Mouse (Mus musculus) layer of hippocampus, postnatal 36 days (tissue): ENCODE measurements around the gene Kcnrg. TPM values are rescaled to one million over a fixed set of nuclear protein-coding genes. Genes with fewer than 3 reads are reported as not detected.
"Not testable (repeated sequence)": the region's sequence is repeated elsewhere in the genome, so short reads cannot be mapped to it uniquely, and the experiment has no call there.

ENCODE experiments used
- DNase-seq, 2 experiments: peaks; one replicate each; pipeline ENCODE4 v3.0.0; 2022
- total RNA-seq, 2 experiments: library from RNA; stranded (reverse); gene quantifications; 2 replicates each; pipeline ENCODE4 v1.2.3; 2021

Kcnrg gene
- total RNA-seq: 1 to 10 TPM in 1 of 2 experiments, under 1 TPM in 1; 0.87 to 1.1 TPM

DNA sequence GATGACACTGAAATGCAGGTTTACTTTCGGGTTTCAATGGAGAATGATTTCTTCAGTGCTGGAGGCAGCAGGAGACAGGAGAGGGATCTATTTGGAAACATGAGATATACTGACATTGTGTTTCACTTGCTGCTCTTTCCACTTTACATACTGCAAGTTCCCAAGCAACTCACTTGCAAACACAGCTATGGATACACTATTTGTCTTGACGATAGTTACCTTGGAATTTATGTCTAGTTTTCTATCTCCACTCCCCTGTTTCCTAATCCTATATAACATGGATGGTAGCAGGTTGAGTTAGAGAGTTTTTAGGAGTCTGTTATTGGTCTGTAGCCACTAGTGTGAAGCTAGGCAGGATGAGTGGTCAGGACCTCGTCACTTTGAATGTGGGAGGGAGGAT lies at the start of gene Kcnrg:
TSS of gene Kcnrg (plus strand) at position 301 of the 400 bp plus-strand sequence.
- DNase-seq: no peak

DNA sequence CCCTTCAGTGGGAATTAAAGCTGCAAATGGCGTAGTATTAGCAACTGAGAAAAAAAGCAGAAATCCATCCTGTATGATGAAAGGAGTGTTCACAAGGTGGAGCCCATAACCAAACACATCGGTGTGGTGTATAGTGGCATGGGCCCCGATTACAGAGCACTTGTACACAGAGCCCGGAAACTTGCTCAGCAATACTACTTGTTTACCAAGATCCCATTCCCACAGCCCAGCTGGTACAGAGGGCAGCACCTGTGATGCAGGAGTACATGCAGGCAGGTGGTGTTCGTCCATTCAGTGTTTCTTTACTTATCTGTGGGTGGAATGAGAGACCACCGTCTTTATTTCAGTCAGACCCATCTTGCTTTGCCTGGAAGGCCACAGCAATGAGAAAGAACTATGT lies 48.4 kb upstream of the Kcnrg start:
- no peak for DNase-seq

DNA sequence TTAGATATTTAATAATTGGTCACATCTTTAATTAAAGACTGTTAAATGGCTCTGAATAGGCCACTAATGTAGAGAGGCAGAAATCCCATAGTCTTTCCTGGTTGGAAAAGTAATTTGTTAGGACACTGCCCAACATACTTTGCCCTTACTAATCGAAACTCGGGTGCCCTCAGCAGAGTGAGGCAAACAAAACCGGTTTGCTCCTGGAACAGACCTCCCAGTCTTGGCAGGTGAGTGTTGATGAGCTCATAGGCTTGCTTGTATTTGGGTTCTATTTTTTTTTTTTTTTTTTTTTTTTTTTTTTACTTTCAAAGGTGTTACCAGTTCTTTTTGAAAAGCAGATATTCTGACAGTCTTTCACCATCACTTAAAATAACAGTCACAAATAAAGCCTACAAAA lies 47.4 kb upstream of the Kcnrg start:
- no peak for DNase-seq

DNA sequence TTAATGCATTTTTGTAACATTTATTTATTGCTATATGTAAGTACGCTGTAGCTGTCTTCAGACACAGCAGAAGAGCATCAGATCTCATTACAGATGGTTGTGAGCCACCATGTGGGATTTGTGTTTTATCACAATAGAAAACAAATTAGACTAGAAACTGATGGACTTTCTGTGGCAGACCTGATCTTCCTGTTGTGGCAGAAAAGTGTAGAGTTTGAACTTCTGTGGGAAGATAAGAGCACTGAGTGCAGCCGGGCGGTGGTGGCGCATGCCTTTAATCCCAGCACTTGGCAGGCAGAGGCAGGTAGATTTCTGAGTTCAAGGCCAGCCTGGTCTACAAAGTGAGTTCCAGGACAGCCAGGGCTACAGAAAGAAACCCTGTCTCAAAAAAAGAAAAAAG lies 41.0 kb upstream of the Kcnrg start:
- not testable (repeated sequence) for DNase-seq

DNA sequence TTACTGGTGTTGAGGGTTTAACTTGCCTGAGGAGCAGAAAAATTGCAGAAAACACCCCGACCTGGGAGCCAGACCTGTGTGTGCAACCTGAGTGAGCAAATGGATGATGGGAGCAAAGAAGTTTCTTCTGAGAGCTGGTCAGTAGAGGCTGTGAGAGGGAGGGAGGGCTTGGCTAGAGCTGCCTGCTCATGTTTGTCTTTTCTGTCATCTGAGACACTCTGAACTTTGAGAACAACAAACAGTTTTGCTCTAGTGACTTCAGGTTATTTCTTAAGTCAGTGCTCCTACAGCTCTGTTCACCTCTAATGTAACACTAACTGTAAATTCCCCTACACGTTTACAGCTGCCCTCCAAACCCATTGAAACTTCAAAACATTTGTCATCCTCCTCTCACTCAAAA lies 37.9 kb upstream of the Kcnrg start:
- no peak for DNase-seq

DNA sequence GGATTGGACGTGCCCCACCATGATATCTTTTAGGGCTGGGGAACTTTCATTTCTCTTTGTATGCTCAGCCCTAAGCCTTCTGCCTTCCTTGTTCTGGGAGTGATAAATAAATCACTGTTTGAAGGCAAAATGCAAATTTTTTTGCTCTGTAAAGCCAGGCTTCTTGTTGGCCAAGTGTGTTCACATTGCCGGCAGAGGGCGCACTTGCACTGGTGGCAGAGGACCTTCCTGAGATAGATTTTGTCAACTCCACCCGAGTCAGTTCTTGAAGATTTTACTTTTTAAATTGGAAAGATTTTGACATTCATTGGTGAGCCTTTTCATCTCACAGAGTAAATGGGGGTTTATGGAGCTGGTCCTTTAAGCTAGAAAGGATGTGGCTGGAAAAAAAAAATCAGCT lies 35.9 kb upstream of the Kcnrg start:
- peak; percentile 74 to 84 for DNase-seq

DNA sequence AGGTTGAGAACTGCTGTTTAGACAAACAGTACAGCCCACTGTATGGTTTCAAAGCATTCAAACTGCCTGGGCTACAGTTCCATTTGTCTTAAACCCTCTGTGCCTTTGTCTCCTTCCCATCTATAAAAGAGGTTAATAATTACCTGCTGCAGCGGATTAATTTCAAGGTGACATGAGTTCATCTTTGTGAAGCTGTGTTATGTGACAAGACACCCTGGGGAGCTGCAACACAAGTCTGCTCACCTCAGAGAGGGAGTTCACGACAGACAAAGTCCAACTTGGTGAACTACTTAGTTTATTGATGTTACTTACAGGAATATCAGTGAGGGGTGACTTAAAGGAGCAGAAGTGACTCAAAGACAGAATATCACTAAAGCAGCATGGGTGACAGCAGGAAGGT lies 35.1 kb upstream of the Kcnrg start:
- no peak for DNase-seq

DNA sequence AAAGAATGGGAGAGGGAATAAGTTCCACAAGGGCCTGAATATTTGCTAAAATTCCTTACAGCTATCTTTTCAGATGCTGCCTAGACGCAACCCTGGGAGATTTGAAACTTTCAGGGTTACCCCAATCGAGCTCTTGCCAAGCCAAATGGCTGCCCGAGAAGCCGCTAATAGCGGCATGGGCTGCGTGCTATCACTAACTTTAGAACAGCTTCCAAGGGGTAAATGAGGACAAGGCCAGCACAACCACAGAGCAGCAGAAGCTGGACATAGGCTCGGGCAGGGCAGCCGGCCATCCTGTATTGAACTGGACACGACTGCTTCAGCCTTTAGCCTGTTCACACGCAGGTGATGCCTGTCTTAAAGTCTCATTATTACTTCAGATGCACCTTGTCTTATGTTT lies 32.2 kb upstream of the Kcnrg start:
- no peak for DNase-seq

DNA sequence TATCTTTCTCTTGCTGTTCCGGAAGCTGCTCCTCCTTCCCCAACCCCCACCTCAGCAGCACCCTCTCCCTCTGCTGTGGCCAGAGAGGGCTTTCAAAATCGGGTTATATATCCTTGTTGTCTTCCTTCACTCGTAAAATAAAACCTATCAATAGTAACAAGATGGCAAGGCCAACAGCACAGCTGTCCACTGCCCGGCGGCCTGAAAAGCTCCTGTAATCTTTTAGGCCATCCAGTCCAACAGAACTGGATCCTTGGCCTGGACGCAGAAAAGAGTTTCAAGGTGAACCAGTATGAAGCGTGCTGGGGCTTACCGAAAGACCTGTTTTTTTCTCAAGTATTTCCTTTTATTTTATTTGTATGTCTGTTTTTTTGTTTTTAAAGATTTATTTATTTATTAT lies 31.3 kb upstream of the Kcnrg start:
- no peak for DNase-seq

DNA sequence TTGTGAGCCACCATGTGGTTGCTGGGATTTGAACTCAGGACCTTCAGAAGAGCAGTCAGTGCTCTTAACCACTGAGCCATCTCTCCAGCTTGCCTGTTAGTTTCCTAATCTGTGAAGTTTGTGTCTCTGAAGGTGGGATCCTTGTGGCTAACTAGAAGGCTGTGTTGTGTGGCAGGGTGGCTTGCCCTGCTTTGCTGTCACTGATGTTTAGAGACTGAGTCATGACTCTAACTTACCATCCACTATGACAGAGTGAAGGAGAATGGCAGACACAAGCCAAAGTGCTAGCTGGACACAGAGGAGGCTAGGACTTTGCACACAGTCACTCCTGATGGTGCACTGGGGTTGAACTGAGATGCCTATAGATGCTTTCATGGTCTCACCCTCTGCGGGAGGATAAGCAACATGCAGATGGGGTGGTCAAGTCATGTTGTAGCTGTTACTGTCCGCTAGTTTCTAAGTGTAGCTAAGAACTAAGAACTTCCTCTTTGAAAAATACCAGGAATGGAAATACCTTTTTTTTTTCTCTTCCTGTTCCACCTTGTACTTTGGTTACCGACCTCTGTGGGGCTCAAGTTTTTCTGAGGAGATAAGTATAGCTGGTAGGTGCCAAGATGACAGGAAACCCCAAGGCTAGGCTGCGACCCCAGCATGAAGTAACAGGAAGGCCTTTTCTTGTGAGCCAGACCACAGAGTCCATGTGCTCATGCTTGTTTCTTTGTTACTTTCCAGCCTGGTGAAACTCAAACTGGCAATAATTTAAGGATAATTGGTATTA lies 17.8 kb upstream of the Kcnrg start:
- no peak for DNase-seq

DNA sequence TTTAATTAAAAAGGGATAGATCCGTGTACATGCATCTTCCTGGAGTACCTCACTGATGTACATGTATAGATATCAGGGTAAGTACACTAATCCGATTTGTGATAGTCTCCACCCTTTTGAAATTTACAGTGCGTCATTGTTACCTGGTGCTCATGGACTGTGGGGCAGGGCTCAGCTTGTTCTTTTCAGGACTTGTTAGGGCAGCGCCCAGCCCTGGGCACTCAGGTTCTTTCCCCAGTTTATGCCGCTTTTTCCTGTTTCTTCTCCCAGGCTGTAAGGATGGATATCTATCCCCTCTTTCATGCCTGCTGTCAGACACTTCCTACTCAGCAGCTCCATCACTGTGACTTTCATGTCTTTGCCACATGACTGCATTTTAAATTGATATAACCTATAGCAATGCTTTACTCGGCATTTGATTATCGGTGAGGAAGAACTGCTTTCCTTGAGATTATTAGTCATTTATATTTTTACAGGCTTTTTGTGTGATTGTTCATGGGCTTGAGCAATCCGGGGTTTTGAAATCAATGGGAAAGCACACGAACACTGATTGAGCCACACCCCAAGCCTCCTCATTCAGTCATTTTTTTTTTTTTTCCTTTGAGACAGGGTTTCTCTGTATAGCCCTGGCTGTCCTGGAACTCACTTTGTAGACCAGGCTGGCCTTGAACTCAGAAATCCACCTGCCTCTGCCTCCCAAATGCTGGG lies 10.4 kb upstream of the Kcnrg start:
- DNase-seq: no peak

DNA sequence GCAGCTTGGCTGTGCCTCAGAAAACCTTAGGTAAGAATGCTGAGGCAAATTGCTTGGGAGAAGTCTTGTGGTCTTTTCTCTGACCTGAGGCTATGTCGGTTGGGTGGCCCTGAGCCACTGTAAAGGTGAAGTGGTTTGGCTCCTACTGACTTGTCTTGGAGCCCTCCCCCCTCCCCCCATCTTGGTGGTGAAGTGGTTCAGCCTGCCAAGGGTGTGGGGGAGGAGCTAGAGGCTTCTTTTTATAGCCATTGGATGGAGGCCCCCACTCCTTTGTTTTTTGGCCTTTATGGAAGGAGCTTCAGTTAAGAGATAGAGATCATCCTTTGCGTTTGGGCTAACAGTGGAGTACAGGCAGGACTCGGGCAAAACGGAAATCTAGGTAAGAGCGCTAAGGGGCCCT lies 9.3 kb upstream of the Kcnrg start, which contains the start of gene Trim13:
TSS of gene Trim13 (plus strand) at position 280 of the 400 bp plus-strand sequence.
- DNase-seq: no peak

DNA sequence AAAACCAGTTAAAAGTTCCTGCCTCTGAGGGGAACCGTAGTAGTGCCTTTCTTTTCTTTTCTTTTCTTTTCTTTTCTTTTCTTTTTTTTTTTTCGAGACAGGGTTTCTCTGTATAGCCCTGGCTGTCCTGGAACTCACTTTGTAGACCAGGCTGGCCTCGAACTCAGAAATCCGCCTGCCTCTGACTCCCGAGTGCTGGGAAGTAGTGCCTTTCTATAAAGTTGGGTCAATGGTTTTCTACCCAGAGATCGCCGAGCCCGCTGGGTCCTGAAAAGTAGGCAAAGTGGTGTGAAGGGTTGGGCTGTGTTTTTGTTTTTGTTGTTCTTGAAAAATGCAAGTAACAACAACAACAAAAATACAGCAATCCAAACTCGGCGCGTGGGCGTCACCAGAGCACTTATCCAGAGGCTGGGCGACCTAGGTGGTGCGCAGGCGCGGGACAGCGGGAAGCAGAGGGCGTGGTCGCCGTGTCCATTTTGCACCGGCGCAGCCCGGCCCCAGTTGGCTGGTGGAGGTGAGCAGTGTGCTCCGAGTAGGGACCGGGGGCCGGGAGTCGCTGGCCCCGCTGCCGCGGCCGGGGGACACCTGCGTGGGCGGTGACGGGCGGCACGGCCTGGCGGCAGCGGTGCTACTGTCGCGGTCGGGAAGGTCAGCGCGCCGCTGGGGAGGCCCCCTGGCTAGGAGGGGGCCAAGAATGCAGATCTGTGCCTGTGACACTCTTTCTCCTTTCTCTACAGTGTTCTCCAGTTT lies 8.0 kb upstream of the Kcnrg start:
- DNase-seq: peak; percentile 86 to 87

DNA sequence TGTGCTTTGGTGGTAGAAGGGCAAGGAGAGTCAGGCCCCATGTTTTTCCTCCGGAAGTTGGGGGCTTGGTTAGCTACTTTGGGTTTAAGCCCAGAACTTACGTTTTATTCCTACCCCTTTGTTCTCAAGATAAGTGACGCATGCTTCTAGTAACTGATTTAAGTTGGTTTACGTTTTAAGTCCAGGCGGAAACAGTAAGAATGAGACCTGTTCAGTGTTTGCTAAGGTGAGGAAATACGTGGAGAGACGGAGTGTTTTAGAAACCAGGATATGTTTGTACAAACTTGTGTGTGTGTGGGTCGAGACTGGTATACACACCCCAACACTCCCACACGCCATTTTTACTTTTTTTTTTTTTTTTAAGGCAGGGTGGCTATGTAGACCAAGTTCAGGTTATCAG lies 5.9 kb upstream of the Kcnrg start:
- DNase-seq: no peak

DNA sequence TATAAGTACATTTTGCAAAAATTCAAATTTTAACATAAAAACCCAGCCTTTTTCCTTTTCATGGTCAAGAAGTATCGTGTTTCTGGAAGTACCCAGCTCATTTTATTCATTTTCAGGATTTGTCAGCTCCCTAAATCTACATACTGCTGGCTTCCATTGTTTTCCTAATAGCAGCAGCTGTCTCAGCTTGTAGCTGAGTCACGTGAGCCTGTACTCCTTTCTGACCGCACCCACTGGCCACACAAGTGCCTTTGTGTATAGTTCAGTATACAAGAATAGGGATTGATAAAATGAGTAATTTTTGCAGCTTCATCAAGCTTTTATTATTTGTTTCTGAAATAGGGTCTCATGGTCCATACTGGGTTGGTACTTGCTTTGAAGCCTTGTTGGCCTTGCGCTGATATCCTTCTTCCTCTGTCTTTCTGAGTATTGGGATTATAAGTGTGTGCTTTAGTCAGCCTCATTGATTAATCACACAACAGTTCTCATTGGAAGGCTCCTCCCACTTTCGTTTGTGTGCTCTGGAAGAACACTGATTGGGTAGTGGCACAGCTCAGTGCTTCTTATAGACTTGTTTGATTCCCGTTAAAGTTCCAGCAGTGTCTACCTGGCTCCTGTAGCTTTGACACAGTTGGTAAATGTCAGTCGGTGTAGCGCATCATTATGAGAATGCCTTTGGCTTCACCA lies 4.0 kb upstream of the Kcnrg start:
- no peak for DNase-seq

DNA sequence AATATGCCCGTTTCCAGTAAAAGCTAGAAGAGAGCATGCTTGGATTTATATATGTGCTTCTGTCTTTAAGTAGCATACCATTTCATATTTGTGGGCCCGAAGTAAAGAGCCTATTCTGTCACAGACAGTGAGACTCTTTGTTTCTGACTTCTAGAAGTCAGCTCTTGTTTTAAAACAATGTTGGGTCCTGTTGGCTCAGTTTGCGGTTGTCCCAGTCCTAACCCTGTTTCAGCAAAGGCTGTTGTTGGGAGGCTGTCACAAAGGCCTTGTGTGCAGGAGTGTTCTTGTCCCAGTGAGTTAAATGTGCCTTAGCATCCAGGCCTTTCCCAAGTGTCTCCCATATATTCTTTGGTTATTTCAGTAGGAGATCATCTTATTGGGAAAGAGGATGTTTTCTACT lies 3.2 kb upstream of the Kcnrg start:
- no peak for DNase-seq

DNA sequence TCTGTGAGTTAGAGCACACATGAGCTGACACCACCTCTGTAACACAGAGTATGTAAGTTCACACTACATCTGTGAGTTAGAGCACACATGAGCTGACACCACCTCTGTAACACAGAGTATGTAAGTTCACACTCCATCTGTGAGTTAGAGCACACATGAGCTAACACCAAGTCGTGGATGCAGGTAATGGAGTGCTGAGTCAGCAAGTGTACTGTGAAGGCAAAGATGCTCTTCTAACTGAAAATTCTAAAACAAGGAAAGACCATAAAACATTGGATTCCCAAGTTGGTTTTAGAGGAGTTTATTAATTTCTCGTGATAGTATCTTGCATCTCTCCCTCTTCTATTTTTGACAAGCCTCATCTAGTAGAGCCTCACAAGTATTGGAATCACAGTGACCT lies 1.2 kb upstream of the Kcnrg start:
- not testable (repeated sequence) for DNase-seq

DNA sequence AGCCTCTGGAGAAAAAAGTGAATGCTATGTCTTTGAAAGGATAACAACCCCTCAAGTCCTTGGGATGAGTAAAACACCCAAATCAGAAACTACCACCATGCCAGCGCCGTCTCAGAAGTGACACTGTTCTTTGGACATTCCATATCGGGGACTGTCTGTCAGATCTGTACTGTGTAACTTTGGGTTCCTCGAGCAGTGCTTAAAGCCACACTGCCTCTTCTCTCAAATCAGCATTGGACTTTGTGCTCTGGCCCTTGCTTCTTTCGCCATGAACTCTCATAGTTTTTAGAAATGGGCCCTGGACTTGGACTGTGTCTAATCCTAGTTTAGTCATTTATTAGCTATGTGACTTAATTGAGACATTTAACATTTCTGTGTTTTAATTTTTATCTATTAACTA lies 4.5 kb downstream of the Kcnrg start:
- DNase-seq: no peak

DNA sequence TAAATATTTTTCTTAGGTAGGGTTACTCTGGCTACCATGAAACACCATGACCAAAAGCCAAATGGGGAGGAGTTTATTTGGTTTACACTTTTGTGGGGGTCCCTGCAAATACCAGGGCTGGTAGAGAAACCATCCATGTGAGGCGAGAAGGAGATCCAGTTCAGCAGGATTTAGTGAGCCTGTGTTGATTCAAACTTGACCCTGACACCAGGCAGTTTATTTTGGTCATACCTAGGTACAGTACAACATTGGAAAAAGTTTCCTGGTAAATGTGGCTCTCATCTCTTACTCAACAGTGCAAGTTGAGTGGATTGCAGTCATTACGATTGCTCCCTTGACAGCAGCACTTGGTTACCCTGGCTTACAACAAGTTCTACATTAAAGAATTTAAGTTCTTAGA lies 6.1 kb downstream of the Kcnrg start:
- no peak for DNase-seq

DNA sequence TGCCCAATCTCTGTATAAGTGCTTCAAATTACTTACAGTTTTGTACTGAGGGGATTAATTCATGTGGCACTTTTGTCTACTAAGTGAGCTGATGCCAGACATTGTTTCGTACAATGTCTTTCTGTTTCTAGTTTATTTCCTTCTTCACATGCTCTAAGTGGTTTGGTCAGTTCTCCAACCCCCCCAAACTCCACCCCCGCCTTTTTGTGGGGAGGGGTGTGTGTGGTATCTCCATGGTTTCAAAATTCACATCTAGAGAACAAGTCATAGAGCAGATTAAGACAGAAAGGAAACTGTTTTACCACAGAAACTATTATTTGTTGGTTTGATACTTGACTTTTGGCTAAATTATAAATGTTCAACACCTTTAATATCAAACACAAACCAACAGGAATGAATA lies 13.1 kb downstream of the Kcnrg start:
- DNase-seq: no peak

DNA sequence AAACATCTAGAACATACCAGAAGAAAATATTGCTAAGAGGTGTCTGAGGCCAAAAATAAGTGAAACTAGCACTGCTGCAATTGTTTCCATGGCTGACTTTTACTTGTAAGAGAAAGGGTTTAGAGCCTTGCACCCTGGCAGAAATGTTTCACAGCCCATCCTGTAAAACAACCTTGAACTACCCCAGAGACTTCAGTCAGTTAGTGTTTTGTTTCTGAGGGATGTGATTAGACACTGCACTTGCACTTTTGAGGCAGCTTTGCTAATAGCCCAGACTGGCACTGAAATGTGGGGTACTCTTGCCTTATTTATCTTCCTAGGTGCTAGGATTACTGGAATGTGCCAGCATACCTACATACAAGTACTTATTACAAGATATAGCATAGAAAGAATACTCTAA lies 28.7 kb downstream of the Kcnrg start:
- no peak for DNase-seq

DNA sequence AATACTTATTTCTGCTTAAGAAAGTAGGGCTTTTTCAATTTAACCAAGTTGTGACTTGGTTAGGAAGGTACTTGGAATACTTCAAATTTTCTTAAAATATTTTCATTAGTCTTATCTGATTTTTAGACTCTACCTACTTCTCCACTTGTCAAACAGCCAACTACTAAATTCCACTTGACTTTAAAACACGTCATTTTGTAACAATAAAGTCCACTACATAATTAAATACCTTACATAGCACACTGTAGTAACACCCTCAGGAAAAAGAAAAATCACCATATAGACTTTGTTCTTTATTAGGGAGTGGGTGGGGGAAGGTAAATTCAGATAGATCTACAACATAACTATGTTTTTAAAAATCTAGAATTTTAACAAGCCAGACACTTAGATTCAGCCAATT lies 35.4 kb downstream of the Kcnrg start:
- no peak for DNase-seq

DNA sequence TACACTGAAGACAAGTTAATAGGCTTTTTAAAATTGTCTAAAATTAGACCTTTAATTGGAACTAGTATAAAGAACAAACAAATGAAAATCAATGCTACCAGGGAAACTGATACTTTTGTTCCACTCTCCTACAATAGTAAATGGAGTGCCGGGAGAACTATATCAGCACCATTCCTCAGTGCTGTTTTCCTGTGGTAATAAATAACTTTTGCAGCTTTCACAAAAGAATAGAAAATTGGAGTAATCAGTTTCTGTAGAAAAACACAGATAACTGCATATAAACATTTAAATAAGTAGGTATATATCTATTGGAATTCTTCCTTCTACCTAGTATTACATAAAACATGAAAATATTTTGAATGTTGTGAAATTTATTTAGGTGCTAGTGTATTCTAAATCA lies 38.3 kb downstream of the Kcnrg start:
- no peak for DNase-seq
